Mouse (Mus musculus) cerebellum, adult 9-10 months (tissue): ENCODE measurements around the gene Tmprss9.

Source experiments
- DNase-seq: peaks from one replicate; pipeline ENCODE4 v3.0.0; 2022

Gene Tmprss9

DNA sequence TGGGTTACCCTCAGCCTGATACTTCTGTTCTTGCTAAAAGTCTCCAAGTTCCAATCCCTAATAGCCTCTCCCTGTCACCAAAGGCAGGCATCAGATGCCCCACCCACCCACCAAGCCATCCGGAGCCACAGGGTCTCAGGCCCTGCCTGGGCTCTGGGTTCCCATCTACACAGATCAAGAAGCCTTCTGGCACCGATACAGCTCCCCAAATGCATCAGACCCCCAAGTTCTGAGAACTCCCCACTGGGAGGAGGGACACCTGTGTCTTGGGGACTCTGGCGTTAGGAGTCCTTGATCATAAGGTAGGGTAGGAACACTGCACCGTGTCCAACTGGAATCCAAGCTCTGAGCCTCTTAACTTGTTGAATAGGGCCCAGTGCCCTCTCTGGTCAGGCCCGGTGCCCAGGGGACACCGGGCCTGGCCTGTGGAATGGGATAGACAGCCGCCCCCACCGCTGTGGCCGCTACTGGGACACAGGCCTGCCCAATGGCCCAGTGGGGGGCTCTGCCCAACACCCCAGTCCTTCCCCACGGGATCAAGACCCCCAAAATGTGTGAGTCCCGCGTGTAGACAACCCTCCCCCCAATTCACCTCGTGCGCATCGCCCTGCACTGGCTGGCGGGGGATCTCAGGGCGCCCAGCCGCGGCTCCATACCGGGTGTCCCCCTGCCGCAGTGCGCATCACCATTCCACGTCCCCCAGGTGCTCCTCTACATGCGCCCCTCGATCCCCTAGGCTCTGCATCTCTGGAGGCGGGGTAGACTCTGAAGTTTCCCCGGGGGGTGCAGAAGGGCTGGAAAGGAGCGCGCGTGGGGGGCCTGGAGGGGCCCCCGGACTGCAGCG lies 28.3 kb upstream of the Tmprss9 start:
- no peak for DNase-seq

DNA sequence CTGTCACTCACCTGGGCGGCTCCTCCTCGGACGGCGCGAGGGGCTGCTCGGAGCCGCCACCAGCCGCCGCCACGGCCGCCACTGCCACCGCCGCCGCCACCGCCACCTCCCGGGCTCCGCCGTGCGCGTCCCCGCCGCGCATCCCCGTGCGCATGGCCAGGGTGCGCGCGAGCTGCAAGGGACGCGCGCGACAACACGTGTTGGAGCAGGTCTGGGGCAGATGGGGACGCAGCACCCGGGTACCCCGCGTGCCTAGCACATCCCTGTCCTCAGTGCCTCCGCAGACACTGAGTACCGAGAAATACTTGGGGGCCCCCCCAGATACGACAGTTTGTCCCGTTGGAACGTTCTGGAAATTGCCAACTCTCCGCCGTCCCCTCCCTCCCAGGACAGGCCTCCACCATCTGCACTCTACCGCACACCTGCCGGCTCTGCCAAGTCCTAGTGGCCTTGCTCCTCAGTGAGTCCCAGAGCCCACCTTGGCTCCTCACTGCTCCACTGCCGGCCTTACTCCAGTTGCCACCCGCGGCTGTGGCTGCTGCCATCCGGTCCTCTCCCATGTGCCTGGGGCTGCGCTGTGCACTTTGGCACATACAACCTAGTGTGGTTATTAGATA lies 27.6 kb upstream of the Tmprss9 start, which contains the start of gene Lingo3:
TSS of gene Lingo3 (minus strand) at position 109 of the 617 bp plus-strand sequence.
- peak; percentile 78 for DNase-seq

DNA sequence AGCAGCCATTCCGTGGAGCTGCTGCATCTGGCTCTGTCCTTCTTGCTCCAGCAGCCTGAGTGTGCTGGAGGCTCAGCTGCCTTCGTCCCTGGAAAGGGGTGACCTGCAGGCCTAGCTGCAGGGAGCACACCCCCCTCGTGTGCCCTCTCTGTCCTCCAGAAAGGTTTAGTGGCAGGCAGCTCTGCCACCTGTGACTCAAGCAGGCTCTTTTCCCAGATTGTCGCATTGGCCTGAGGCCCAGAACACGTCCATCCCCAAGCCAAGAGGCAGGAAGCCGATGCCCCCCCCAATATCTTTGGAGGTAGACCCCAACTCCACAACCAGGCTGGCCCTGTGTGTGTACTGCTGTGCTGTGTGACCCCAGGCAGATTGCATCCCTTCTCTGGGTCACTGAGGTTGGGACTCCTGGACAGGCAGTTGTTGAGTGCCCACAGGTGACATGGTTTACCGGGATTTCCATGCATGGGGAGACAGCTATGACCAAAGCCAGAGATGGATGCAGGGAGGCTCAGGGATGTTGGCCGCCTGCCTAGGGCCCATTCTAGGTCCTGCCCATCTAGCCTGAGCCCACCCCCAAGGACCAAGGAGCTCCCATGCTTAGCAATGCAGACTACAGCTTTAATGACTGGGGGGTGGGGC lies 26.5 kb upstream of the Tmprss9 start:
- no peak for DNase-seq

DNA sequence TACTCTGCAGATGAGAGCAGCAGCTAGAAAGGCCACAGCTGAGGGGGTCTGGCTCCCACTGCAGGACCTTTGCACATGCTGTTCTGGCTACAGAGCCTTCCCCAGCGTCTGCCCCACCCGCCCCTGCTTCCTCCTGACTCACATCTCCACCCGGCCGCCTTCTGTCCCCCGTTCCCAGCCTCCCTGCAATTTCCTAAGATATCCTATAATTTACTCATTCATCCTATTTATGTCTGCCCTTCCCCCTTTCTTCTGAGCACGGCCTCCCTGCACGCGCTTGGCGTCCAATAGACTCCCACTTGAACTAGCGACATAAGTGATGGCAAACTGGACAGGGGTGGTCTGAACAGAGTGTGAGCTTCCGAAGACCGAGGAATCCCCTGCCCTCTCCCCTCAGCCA lies 25.9 kb upstream of the Tmprss9 start:
- DNase-seq = no peak

DNA sequence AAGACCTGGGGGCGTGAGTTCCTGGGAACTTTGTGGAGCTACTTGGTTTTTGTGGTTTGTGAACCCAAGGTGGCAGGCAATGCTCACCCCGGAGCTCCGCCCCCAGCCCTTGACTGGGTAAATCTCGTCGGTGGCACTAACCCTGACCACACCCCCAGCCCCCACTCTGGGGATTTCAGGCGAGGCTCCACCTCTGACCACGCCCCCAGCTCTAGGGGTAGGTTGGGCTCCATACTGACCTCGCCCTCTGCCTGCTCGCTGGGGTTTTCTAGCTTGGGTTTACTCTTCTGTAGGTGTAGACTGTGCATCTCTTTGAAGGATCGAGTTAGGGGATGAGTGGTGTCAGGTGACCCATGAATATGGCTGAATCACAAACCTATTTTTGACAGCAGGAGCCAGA lies 23.1 kb upstream of the Tmprss9 start:
- no peak for DNase-seq

DNA sequence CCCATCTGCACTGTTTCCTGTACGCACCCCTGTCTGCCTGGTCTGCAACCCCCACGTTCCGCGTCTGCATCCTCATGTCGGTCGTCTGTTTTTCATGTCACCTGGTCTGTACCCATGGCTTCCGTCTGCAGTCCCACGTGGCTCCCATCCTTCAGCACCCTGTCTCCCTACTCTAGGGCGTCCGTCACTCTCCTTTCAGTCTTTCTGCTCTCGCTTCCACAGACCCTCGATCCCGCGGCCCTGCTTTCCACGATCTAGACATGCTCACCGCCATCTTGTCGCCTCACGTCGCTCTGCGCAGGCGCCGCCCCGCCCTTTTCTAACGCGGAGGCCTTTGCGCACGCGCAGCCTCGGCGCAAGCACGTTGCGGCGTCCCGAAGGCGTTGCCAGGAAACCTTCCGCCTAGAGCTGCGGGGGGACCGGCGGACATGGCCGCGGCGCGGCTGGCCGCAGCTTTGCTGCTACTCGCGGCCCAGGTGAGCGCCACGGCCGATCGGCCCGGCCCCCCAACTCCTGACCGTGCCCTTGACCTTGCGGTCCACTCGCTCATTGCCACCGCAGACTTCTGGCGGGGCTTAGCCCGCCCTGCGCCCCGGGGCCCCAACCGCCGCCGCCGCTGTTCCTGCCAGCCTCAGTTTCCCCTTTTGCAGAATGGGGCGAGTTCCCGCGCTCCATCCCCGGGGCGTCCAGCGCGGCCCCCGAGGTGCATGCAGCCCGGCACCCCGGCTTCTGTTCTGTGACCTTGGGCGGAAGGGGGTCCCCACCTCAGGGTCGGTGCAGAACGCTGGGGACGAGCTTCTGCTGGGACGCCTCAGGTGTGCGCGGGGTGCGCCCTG lies 16.5 kb upstream of the Tmprss9 start, which contains the start of the genes Lsm7 and Sppl2b:
TSS of gene Lsm7 (minus strand) at position 297 of the 836 bp plus-strand sequence.
TSS of gene Sppl2b (plus strand) at position 363 of the 836 bp plus-strand sequence.
- DNase-seq = peak; percentile 96

DNA sequence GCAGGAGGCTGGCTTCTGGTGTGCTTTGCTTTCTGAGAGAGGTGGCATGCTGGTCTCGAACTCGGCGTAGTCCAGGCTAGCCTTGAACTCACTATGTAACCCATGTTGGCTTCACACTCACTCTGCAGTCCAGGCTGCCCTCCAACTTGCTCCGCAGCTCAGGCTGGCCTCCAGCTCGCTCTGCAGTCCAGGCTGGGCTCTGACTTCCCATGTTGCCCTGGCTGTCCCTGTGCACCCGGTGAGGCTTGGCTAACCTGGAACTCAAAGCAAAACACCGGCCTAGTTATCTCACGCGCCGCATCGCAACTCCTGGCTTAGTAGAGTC lies 15.9 kb upstream of the Tmprss9 start:
- no peak for DNase-seq

DNA sequence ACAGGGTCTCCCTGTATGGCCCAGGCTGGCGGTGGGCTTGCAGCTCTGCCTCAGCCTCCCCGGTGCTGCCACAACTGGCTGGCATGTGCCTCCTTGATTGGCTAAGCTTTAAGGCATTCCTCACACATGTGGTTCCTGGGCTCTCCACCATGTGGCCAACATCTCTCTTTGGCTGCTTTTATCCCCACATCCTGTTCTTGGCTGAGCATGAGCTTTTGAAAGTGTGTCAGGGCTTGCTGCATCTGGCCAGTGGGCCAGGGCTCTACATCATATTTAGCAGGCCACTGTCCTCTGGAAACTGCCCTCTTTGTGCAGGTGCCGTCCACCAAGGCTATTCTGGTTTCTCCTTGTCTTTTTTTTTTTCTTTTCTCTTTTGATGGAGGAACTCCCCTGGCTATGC lies 15.4 kb upstream of the Tmprss9 start:
- no peak for DNase-seq

DNA sequence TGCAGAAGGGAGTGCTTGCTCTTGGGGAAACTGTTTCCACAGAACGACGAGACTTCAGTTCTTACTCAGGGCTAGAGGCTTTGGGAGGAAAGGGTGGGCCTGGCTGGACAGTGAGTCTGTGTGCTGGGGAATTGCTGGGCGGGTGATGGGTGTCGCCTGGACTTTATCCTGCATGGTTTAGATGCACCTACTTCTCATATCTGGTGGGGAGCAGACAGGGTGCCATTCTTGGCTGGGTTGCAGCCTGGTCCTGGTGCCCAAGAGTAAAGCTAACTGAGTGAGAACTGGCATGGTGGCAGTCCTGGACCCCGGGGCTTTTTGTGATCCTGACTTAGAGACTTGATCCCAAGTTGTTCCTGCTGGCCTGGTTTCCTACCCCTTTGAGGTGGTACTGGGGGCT lies 14.7 kb upstream of the Tmprss9 start:
- DNase-seq = no peak

DNA sequence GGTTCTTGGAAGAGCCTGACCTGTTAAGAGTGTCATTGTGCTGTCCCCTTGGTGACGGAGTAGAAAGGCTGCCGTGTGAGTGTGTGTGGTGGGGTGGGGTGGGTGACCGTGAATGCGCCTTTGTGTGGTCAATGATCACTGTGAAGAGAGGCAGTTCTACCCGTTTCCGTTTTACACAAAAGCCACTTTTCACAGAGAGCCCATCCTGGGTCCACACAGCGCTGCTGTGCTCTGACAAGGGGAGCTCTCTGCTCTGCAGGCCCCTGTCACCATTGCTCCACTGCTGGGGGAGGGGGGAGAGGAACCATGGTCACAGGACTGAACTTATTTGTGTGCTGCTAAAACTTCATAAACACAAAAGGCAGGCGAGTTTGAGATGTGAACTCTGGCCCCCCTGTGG lies 14.3 kb upstream of the Tmprss9 start:
- no peak for DNase-seq

DNA sequence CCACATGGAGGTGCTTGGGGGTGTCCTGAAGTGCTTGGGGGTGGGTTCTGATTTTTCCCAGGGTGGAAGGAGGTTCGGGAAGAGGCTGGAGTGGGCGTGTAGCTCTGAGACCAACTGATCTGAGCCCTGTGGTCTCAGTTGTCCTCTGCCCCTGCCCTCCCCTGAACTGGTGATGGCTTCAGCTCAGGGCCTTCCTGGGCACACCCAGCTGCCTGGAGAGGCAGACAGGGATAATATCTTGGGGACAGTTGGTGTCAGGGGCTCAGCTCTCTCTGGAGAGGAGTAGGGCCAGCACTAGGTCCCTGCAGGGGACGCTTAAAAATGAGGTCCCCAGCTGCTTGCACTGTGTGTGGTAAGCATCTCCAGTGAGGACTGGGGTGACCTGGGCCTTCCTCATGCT lies 13.8 kb upstream of the Tmprss9 start:
- DNase-seq = no peak

DNA sequence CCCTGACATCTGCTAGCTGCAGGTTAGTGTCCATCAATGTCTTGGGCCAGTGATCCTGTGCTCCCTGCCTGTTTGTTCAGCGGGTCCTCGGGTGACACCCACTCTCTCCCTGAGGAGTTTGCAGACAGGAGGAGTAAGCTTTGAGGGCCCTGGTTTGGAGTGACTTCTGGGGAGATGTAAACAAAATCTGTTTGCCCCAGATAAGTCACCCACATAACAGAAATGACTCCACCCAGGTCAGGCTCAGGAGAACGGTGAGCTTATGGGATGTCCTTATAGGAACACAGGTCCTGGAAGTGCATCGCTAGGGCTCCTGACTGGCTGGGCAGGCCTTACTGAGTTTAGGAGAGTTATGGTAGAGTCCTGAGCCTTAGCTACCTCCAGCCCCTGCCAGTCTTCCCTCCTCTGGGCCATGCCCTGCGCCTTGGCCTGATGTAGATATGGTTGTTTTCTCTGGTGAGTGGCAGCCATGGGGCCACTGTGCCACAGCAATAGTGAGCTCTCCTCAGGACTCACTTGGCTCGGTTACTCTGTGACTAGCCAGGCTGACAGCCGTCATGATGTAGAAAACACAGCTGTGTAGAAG lies 13.2 kb upstream of the Tmprss9 start:
- no peak for DNase-seq

DNA sequence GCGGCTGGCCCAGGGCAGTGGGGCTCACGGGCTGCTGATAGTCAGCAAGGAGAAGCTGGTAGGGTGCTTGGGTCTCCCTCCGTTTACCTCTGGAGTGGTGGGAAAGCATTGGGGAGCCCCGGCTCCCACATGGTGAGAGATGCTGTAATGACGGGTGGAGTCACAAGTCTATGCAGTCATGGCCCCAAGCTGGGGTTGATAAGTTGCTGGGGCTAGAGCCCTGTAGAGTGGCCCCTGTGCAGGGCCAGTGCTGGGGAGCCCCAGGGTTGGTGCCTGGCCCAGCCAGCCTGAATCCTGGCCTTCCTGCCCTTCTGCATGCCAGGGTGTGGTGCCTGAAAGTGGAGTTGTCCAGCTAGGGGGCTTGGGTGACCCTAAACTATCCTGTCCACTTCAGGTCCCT lies 9.3 kb upstream of the Tmprss9 start:
- DNase-seq = no peak

DNA sequence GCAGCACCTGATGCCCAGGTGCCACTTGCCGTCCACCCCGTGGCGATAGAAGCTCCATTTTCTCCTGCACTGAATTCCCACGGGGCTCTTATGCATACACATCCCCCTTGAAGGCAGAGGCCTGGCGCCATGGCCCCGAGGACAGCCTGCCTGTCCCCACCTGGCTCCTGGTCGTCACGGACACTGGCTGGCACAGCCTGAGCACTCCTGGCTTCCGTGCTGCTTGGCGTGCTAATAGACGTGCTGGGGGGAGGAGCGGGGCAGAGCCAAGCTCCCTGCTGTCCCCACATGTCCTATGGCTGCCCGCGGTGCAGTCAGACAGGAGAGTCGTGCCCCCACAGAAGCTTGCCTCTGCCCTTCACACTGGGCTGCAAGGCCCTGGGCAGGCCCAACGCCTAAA lies 7.2 kb upstream of the Tmprss9 start:
- peak; percentile 89 for DNase-seq

DNA sequence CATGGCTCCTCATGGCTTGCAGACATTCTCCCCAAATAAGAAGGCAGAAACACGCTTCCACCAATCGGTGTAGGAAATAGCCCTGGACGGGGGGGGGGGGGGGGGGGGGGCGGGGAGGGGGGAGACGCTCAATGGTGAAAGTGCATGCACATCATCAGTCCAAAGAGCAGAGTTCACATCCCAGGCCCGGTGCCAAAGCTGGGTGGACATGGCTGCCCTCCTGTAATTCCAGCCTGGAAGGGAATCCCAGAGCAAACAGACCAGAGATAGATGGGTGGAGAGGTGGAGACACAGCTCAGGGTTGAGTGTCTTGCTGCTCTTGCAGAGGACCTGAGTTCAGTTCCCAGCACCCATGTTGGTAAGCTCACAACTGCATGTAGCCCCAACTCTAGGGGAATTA lies 655 bp upstream of the Tmprss9 start:
- no peak for DNase-seq

DNA sequence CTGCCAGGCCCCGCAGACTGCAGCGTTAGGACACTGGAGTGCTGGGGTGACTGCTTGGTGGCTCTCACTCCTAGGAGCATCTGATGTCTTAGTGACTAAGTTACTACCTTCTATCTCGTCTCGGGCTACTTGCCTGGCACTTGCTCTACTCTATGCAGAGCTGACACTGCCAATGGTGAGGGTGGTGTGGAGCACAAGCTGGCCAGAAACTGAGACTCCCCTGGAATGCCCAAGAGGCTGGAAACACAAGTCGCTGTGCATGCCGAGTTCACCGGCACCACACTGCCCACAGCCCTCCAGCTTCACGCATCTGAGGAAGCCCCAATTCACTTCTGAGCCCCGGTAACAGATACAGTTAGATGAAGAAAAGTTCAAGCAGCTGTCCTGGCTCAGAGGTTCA lies 2.4 kb downstream of the Tmprss9 start:
- no peak for DNase-seq

DNA sequence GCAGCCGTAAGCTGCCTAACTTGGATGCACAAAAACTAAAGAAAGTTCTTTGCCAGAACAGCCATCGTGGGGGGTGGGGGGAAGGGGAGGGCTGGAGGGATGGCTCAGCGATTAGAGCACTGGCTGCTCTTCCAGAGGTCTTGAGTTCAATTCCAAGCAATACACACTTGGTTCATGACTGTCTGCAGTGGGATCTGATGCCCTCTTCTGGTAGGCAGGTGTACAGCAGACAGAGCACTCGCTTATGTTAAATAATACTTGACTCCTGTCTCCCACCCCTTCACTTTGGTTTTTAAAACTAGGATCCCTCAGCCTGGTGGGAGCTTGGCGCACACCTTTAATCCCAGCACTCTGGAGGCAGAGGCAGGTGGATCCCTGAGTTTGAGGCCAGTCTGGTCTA lies 4.4 kb downstream of the Tmprss9 start:
- DNase-seq = peak; percentile 82

DNA sequence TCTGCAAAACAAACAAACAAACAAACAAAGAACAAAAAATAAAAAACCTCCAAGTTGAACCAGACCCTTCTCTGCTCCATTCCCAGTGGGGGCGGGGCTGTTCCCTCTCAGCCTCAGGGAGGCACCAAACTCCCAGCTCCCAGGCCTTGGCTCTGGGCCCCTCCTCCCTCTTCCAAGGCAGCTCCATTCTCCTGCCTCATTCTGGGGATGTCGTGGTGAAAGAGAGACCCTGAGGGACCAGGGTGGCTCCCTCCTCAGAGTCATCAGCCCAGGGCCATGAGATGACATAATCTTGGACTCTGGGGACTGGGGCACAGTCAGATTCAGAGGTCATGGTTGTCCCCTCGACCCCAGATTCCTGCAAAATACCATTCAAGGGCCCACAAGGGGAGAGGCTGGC lies 4.9 kb downstream of the Tmprss9 start:
- no peak for DNase-seq

DNA sequence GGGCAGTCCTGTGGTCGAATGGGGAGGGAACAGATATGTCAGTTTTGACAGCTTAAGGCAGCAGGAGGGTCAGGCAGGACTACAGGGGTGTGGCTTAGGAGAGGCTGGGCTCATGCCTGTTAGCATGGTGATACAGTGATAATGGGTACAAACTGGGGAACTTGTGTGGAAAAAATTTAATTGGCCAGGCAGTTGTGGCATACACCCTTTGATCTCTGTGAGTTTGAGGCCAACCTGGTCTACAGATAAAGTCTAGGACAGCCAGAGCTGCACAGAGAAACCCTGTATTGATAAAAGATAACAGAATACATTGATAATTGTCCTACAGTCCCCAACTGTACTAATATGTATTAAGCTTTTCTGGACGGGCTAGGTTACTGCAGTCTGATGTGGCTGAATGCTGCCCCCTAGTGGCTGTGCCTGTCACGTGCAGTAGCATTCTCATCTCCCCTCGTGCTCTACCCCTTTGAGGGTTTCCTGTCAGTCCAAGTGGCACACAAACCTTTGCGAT lies 8.5 kb downstream of the Tmprss9 start:
- peak; percentile 79 for DNase-seq

DNA sequence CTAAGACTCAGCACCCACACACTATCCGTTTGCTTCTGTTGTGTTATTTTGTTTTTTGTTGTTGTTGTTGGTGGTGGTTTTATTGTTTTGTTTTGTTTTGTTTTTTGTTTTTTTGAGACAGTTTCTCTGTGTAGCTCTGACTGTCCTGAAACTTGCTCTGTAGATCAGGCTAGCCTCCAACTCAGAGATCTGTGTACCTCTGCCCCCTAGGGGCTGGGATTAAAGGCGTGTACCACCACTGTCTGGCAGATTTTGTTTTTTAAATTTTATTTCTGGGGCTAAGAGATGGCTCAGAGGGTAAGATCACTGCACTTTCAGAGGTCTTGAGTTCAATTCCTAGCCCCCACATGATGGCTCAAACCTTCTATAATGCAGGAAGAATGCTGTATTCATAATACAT lies 9.3 kb downstream of the Tmprss9 start:
- no peak for DNase-seq

DNA sequence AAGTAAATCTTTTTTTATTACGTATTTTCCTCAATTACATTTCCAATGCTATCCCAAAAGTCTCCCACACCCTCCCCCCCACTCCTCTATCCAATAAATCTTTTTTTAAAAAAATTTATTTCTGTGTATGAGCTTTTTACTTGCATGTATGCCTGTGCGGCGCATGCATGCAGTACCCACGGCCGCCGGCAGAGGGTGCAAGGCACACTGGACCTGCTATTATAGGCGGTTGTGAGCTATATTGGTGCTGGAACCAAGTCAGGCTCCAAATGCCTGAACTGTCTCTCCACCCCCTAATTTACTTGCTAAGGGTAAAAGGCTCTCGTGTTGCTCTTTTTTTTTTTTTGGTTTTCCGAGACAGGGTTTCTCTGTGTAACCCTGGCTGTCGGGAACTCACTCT lies 9.7 kb downstream of the Tmprss9 start:
- DNase-seq = peak; percentile 84

DNA sequence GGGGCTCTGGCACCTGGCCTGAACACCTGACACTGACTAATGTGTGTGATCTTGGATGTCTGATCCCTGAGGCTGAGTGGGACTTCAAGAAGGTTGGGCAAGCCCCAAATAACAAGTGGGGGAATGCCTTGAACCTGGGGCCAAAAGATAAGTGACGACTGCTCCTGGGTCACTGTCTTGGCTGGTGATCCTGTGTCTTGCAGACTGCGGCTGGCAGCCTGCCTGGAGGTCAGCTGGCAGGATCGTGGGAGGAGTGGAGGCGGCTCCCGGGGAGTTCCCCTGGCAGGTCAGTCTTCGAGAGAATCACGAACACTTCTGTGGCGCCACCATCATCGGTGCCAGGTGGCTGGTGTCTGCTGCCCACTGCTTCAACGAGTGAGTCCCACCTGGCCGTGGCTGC lies 15.5 kb downstream of the Tmprss9 start:
- peak; percentile 86 for DNase-seq

DNA sequence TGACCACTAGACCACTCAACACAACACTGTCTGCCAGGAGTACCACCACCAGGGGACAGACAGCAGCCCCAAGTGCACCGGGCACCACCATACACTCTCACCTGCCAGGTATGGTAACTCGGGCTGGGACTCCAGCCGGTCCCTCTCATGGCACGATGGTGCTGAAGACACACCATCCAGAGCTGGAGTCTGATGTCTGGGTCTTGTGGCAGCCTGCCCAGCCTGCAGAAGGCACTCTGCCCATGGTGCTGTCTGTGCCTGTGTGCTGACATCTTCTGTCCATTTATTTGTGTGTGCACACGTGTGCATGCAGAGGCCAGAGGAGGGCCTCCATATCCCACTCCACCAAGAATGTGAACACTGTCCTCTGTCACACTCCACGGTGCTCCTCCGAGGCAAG lies 23.5 kb downstream of the Tmprss9 start:
- no peak for DNase-seq
